In the genomic region with DNA sequence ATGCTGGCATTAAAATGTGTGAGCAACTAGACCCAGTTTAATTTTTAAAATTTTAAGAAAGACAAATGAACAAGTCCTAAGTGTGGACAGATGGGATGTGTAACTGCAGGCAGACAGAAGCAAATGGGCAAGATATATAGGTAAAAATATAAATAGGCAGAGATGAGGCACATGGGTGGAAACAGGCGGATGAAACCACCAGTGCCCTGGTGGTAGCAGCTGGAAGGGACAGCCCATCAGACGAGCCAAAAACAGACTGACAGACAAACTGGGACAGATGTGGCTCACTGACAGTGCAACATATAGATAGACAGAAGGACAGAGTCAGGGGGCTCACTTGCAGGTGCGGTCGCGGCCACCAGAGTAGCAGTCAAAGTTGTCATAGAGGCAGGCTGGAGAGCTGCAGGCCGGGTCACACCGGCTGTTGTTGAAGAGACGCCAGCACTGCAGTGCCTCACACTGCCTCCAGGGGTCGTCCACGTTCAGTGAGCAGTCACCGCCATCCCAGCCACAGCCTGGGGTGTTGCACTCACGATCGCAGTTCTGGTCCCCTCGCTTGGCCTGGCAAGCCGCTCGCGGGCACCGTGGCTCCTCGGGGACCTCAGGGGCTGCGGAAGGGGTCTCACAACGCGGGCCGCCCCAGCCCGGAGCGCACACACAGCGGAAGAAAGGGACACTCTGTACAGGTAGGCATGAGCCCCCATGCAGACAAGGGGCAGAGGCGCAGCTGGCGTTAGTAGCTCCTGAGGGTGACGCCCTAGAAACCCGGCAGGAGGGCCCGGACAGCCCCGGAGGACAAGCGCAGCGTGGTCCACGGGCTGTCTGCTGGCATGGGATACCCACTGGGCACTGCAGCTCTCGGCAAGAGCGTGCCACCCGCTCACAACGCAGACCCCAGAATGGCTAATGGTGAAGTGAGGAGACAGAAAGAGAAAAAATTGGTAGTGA, we compare ENCODE assay signal across 7 mouse cellular contexts. TPM values are rescaled to one million over a fixed set of nuclear protein-coding genes. Genes with fewer than 3 reads are reported as not detected.
DNase-seq lines count a peak whose midpoint lies in the region; ATAC-seq and TF ChIP-seq lines count a peak whose summit lies in the region.

No protein-coding gene starts in this region.

- peak overlapping the region; percentile 36 for H3K4me2 ChIP-seq in embryonic facial prominence, embryonic 11.5 days (ENCODE audit: low read depth, low read length)
- H3K4me2 ChIP-seq in limb, embryonic 12.5 days: peak overlapping the region; percentile 32
- H3K4me2 ChIP-seq in midbrain, embryonic 15.5 days: peak overlapping the region; percentile 55

- no peaks in the 10 kb centered on the region for H3K9me3 ChIP-seq in embryonic facial prominence, embryonic 11.5 days (replicated peaks; ENCODE audit: control insufficient read depth, low read length)
- H3K9me3 ChIP-seq in limb, embryonic 12.5 days: no peaks in the 10 kb centered on the region
- no peaks in the 10 kb centered on the region for H3K9me3 ChIP-seq in midbrain, embryonic 15.5 days

- peak; percentile 93 for DNase-seq in adrenal gland, postnatal 14 days
- DNase-seq in embryonic facial prominence, embryonic 11.5 days (ENCODE audit: low spot score): peak; percentile 83
- peak; percentile 83 to 95 for DNase-seq in heart, adult 18-20 months
- peak; percentile 90 for DNase-seq in kidney, adult 18-20 months
- peak; percentile 35 to 76 for DNase-seq in spleen, adult 2 months (ENCODE audit: low read depth in 1 of 2, low spot score in 2 of 2)

- peak; percentile 45; the same call in 1 of the 2 replicates for ATAC-seq in embryonic facial prominence, embryonic 11.5 days (replicated peaks; ENCODE audit: insufficient number of reproducible peaks, low FRiP score, low TSS enrichment, low read depth)
- peak; percentile 15; the same call in 1 of the 2 replicates for ATAC-seq in limb, embryonic 12.5 days (ENCODE audit: insufficient number of reproducible peaks, insufficient read depth, low FRiP score, low TSS enrichment, low read depth)
- ATAC-seq in midbrain, embryonic 15.5 days (replicated peaks): peak; percentile 71

- no peak overlapping the region for H3K4me3 ChIP-seq in embryonic facial prominence, embryonic 11.5 days (ENCODE audit: low read depth, low read length)
- H3K4me3 ChIP-seq in limb, embryonic 12.5 days (replicated peaks): peak overlapping the region; percentile 12; the same call in 1 of the 2 replicates
- H3K4me3 ChIP-seq in midbrain, embryonic 15.5 days: peak overlapping the region; percentile 37
- H3K4me3 ChIP-seq in spleen, adult 2 months (ENCODE audit: extremely low read depth, insufficient read depth, insufficient read length): no peak overlapping the region

- no peaks in the 10 kb centered on the region for H3K27me3 ChIP-seq in embryonic facial prominence, embryonic 11.5 days (ENCODE audit: control insufficient read depth, insufficient read depth, low read length)
- no peaks in the 10 kb centered on the region for H3K27me3 ChIP-seq in limb, embryonic 12.5 days
- no peaks in the 10 kb centered on the region for H3K27me3 ChIP-seq in midbrain, embryonic 15.5 days (replicated peaks)
- H3K27me3 ChIP-seq in spleen, adult 2 months (ENCODE audit: control insufficient read depth, insufficient read depth, low read length): no peaks in the 10 kb centered on the region

- WGBS in embryonic facial prominence, embryonic 11.5 days: 26% methylated on average over 39 of the region's 39 CpGs
- WGBS in limb, embryonic 12.5 days: 24% methylated on average over 39 of the region's 39 CpGs
- 21% methylated on average over 39 of the region's 39 CpGs for WGBS in midbrain, embryonic 15.5 days
- 28% methylated on average over 39 of the region's 39 CpGs for WGBS in spleen, adult 2 months

- no peaks in the 10 kb centered on the region for H3K4me1 ChIP-seq in embryonic facial prominence, embryonic 11.5 days (ENCODE audit: control insufficient read depth, insufficient read depth, low read length)
- no peaks in the 10 kb centered on the region for H3K4me1 ChIP-seq in limb, embryonic 12.5 days (replicated peaks)
- peaks cover 4% of the 10 kb centered on the region; the same call in 1 of the 2 replicates for H3K4me1 ChIP-seq in midbrain, embryonic 15.5 days
- peaks cover 4% of the 10 kb centered on the region; the same call in 1 of the 2 replicates for H3K4me1 ChIP-seq in spleen, adult 2 months (ENCODE audit: control insufficient read depth, insufficient read depth, insufficient read length)

- no peak overlapping the region; the same call in 1 of the 2 replicates for H3K27ac ChIP-seq in embryonic facial prominence, embryonic 11.5 days (replicated peaks; ENCODE audit: low read depth, low read length)
- peak overlapping the region; percentile 17; the same call in 1 of the 2 replicates for H3K27ac ChIP-seq in limb, embryonic 12.5 days
- H3K27ac ChIP-seq in midbrain, embryonic 15.5 days: peak overlapping the region; percentile 29; the same call in 1 of the 2 replicates
- H3K27ac ChIP-seq in spleen, adult 2 months (ENCODE audit: insufficient read depth, low read length): no peak overlapping the region

- TF ChIP-seq CTCF in spleen, adult 2 months (IDR thresholded peaks at IDR 0.05; ENCODE audit: extremely low read depth, insufficient read depth, insufficient read length, insufficient replicate concordance): peak; percentile 88

- H3K9ac ChIP-seq in embryonic facial prominence, embryonic 11.5 days (replicated peaks; ENCODE audit: low read length): peak overlapping the region; percentile 18; the same call in 1 of the 2 replicates
- H3K9ac ChIP-seq in limb, embryonic 12.5 days (replicated peaks): no peak overlapping the region; the same call in 1 of the 2 replicates
- H3K9ac ChIP-seq in midbrain, embryonic 15.5 days: peak overlapping the region; percentile 42; the same call in 1 of the 2 replicates

- TF ChIP-seq POLR2A in spleen, adult 2 months (IDR thresholded peaks at IDR 0.05; ENCODE audit: low read depth, low read length): no peak

- H3K36me3 ChIP-seq in embryonic facial prominence, embryonic 11.5 days (replicated peaks; ENCODE audit: control insufficient read depth, insufficient read depth, low read depth, low read length): peaks cover 25% of the 10 kb centered on the region
- H3K36me3 ChIP-seq in limb, embryonic 12.5 days: peaks cover 99% of the 10 kb centered on the region
- H3K36me3 ChIP-seq in midbrain, embryonic 15.5 days (replicated peaks): no peaks in the 10 kb centered on the region; the same call in 1 of the 2 replicates
- H3K36me3 ChIP-seq in spleen, adult 2 months (ENCODE audit: control insufficient read depth, insufficient read depth, low read length): no peaks in the 10 kb centered on the region

RNA-seq across cellular contexts. Expression of gene Notch3, which starts 23.5 kb away (rescaled TPM):
- 22.9 and 26.2 TPM in 2 replicates for total RNA-seq in adrenal gland, postnatal 14 days (2021)
- 17.7 and 18.2 TPM in 2 replicates for polyA plus RNA-seq in embryonic facial prominence, embryonic 11.5 days (2014; fragmentation: Nextera tagmentation; extraction: Ambion mirVana)
- total RNA-seq in heart, adult 18-20 months (2021): 10 to 100 TPM; 20.5 to 24.5 TPM
- 21.5 and 24.2 TPM in 2 replicates for polyA plus RNA-seq in limb, embryonic 12.5 days (2016; fragmentation: Nextera tagmentation; extraction: Ambion mirVana)
- polyA plus RNA-seq in midbrain, embryonic 15.5 days (2015; fragmentation: Nextera tagmentation; extraction: Ambion mirVana): 7.9 and 8.9 TPM in 2 replicates
- 23.5 and 24.5 TPM in 2 replicates for polyA plus RNA-seq in spleen, adult 2 months (2012; rRNA removed)

RNA-seq across cellular contexts. Expression of gene Ephx3, which starts 46.2 kb away (rescaled TPM):
- total RNA-seq in adrenal gland, postnatal 14 days (2021): 0.22 and 0.30 TPM in 2 replicates
- polyA plus RNA-seq in embryonic facial prominence, embryonic 11.5 days (2014; fragmentation: Nextera tagmentation; extraction: Ambion mirVana): not detected in 2 replicates
- total RNA-seq in heart, adult 18-20 months (2021): under 1 TPM; 0.69 to 0.74 TPM
- polyA plus RNA-seq in limb, embryonic 12.5 days (2016; fragmentation: Nextera tagmentation; extraction: Ambion mirVana): 0.09 TPM in 1 of 2 replicates, not detected in the other
- 0.22 and 0.35 TPM in 2 replicates for polyA plus RNA-seq in midbrain, embryonic 15.5 days (2015; fragmentation: Nextera tagmentation; extraction: Ambion mirVana)
- polyA plus RNA-seq in spleen, adult 2 months (2012; rRNA removed): 1.1 and 1.5 TPM in 2 replicates

Comparison
In these comparisons a context has a peak if more than half of its experiments do, and no peak if none do; other contexts are left out.
1. ATAC-seq: peak in every context shown above with its lines; median percentile 71 in midbrain, embryonic 15.5 days; 45 in embryonic facial prominence, embryonic 11.5 days; 15 in limb, embryonic 12.5 days.
2. H3K27ac ChIP-seq: peak in limb, embryonic 12.5 days (single experiment) and midbrain, embryonic 15.5 days (single experiment); none in embryonic facial prominence, embryonic 11.5 days (single experiment) and spleen, adult 2 months (single experiment).
3. H3K4me3 ChIP-seq: peak in limb, embryonic 12.5 days (single experiment) and midbrain, embryonic 15.5 days (single experiment); none in embryonic facial prominence, embryonic 11.5 days (single experiment) and spleen, adult 2 months (single experiment).
4. Peak in every context shown above with its lines, with median percentiles within 50 percentile points of each other: DNase-seq and H3K4me2 ChIP-seq.